Mouse (Mus musculus) lung, embryonic 16.5 days (tissue): ENCODE results near the gene Stxbp6. TPM values are rescaled to one million over a fixed set of nuclear protein-coding genes. Genes with fewer than 3 reads are reported as not detected.

Experiments used
- ATAC-seq: fragments of 200-750 bp; cut with Nextera tagmentation; 2 replicates; pipeline ENCODE4 v1.8.0; 2017; ENCODE audit warnings: low read depth, mild to moderate bottlenecking, moderate library complexity
- H3K27ac ChIP-seq: fragments of 300-500 bp; sonication (generic); 2 replicates; pipeline ENCODE4 v1.5.1; 2014; ENCODE audit warnings: mild to moderate bottlenecking, control low read depth, low read length
- H3K27me3 ChIP-seq: fragments of 300-500 bp; sonication (generic); 2 replicates; pipeline ENCODE4 v1.6.1; 2014; ENCODE audit warnings: low read depth, low read length, mixed read lengths; ENCODE audit not compliant: control insufficient read depth, insufficient read depth
- H3K36me3 ChIP-seq: fragments of 300-500 bp; sonication (generic); 2 replicates; pipeline ENCODE4 v1.6.1; 2014; ENCODE audit warnings: low read length; ENCODE audit not compliant: control insufficient read depth, insufficient read depth
- H3K4me1 ChIP-seq: fragments of 300-500 bp; sonication (generic); replicated peaks from 2 replicates; pipeline ENCODE4 v1.6.1; 2014; ENCODE audit warnings: low read length, mixed read lengths; ENCODE audit not compliant: control insufficient read depth, insufficient read depth
- H3K4me2 ChIP-seq: fragments of 300-500 bp; sonication (generic); 2 replicates; pipeline ENCODE4 v1.6.1; 2014; ENCODE audit warnings: low read depth, low read length, control low read depth
- H3K4me3 ChIP-seq: fragments of 300-500 bp; sonication (generic); 2 replicates; pipeline ENCODE4 v1.5.1; 2014; ENCODE audit warnings: mild to moderate bottlenecking, low read length, control low read depth
- H3K9ac ChIP-seq: fragments of 300-500 bp; sonication (generic); 2 replicates; pipeline ENCODE4 v1.6.1; 2014; ENCODE audit warnings: low read length, control low read depth
- H3K9me3 ChIP-seq: fragments of 300-500 bp; sonication (generic); 2 replicates; pipeline ENCODE4 v1.6.1; 2016; ENCODE audit warnings: low read length; ENCODE audit not compliant: control insufficient read depth
- WGBS: fragments of 180-500 bp; shearing (Covaris S2); extraction: QIAGEN DNeasy Blood & Tissue Kit; methylation state at CpG from one replicate; pipeline ENCODE4 v1.1.7; 2014; 5-methylcytosine and 5-hydroxymethylcytosine counted together
- polyA plus RNA-seq: library from polyadenylated mRNA; unstranded; fragments of >200 nt; fragmentation: Nextera tagmentation; extraction: Ambion mirVana; gene quantifications from 2 replicates; pipeline ENCODE4 v1.2.1, GENCODE M21; 2015

Gene Stxbp6
- polyA plus RNA-seq, 1 experiment from 2014 or later: 14.2 TPM

DNA sequence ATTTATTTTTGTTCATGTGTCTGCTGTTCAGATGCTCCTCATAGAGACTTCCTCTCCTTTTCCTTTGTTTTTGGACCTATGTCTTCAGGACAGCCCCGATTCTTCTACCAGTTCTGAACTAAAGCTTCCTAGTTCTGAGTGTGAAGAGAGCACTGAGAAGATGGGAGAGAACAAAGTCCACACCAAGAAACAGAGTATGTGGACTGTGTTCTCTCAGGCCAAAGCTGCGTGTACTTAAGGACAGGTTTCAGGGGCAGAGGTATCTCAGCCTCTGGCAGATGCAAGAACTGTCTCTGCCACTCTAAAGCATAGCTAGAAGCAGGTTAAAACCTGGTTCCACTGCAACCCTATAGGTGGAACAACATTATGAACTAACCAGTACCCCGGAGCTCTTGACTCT is 151.2 kb downstream of the Stxbp6 start:
- H3K4me3 ChIP-seq: no peak overlapping the region
- no peak for ATAC-seq
- no peak overlapping the region for H3K27ac ChIP-seq
- peaks cover 5% of the 10 kb centered on the region; the same call in 1 of the 2 replicates for H3K4me1 ChIP-seq
- H3K9ac ChIP-seq: no peak overlapping the region
- H3K27me3 ChIP-seq: no peaks in the 10 kb centered on the region
- no peak overlapping the region for H3K4me2 ChIP-seq
- H3K9me3 ChIP-seq: no peaks in the 10 kb centered on the region
- no peaks in the 10 kb centered on the region for H3K36me3 ChIP-seq
- WGBS: 91% methylated on average over 3 of the region's 3 CpGs

DNA sequence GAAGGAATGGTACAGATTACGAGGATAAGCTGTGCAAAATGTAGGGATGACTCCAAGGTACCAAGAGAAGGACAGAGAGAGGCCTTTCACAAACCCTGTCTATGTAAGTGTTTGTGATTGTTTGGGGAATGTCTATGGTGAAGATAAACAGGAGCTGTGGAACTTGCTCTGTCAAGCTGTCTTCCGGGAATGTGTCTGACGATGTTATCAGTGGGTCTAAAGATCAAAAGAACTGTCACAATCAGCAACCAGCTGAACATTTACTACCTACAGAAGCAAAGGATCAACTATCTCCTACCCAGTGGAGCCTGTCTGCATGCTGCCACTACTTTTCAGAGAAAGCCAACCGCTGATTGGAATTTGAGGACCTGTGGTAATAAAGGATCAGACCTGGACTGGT is 152.3 kb downstream of the Stxbp6 start:
- Histone ChIP-seq H3K27me3 (no peaks in the 10 kb centered on the region), H3K4me3 (no peak overlapping the region), H3K4me1 (peaks cover 5% of the 10 kb centered on the region; the same call in 1 of the 2 replicates), H3K9me3 (no peaks in the 10 kb centered on the region), H3K36me3 (no peaks in the 10 kb centered on the region), H3K4me2 (no peak overlapping the region), H3K27ac (no peak overlapping the region), H3K9ac (no peak overlapping the region)
- 0 out of 2 replicates have a peak, but pooled peaks have one; percentile 17 for ATAC-seq
- 25% methylated on average over 4 of the region's 4 CpGs for WGBS

DNA sequence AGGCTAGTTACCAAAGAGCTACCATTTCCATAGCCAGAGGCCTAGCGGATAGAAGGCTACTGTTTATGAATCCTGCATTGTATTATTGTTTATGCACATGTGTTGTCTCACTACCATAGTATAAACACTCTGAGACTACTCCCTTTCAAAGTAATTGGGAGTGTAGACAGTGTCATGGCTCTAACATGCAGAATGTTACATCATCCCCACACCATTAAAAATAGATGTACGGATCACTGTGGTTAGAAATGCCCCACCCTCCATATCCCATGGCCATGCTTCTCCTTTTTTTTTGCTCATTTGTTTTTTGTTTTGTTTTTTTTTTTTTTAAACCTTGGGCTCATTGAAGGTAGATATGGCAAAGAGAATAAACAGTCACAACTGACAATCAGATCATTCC is 154.9 kb downstream of the Stxbp6 start:
- WGBS: 63% methylated on average over 2 of the region's 2 CpGs
- Histone ChIP-seq H3K27ac (no peak overlapping the region), H3K36me3 (no peaks in the 10 kb centered on the region), H3K9me3 (no peaks in the 10 kb centered on the region), H3K4me1 (peaks cover 5% of the 10 kb centered on the region; the same call in 1 of the 2 replicates), H3K27me3 (no peaks in the 10 kb centered on the region), H3K4me3 (no peak overlapping the region), H3K4me2 (no peak overlapping the region), H3K9ac (no peak overlapping the region)
- peak; percentile 57; the same call in 1 of the 2 replicates for ATAC-seq

DNA sequence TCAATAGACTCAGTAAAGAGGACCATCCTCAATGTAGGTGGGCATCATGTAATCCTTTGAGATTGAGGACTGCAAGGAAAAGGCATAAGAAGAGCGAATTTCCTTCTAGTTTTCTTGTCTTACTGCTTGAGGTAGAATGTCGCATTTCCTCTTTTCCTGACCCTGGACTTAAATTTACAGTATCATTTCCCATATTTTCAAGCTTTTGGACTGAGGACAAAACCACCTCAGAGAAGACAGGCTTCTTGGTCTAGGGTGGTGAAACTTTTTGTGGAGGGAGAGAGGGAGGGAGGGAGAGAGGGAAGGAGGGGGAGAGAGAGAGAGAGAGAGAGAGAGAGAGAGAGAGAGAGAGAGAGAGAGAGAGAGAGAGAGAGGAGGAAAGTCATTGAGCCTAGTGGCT is 155.6 kb downstream of the Stxbp6 start:
- Histone ChIP-seq H3K4me3 (no peak overlapping the region), H3K36me3 (no peaks in the 10 kb centered on the region), H3K27me3 (no peaks in the 10 kb centered on the region), H3K9ac (no peak overlapping the region), H3K4me2 (no peak overlapping the region), H3K4me1 (peaks cover 5% of the 10 kb centered on the region; the same call in 1 of the 2 replicates), H3K27ac (no peak overlapping the region), H3K9me3 (no peaks in the 10 kb centered on the region)
- 85% methylated on average over 2 of the region's 2 CpGs for WGBS
- ATAC-seq: no peak

DNA sequence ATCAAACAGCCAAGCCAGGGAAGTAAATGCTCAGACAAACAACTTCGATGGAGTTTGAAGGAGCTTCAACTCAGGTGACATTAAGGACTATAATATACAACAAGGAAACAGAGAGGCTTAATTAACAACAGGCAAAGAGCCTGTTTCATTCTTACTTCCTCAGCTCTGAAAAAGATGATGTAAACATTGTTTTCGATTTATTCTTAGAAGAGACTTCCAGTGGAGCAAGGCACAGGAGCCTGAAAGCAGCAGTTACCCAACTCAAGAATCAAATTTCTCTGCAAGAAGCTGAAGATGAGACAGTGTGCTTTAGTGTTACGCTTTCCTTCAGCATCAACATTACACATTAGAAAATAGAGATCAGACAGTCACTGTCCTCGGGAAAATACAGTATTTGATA is 160.7 kb downstream of the Stxbp6 start:
- H3K4me3 ChIP-seq: no peak overlapping the region
- no peaks in the 10 kb centered on the region for H3K36me3 ChIP-seq
- H3K27me3 ChIP-seq: no peaks in the 10 kb centered on the region
- ATAC-seq: no peak
- 66% methylated on average over 4 of the region's 4 CpGs for WGBS
- H3K9ac ChIP-seq: no peak overlapping the region
- H3K27ac ChIP-seq: no peak overlapping the region
- H3K4me2 ChIP-seq: no peak overlapping the region
- no peaks in the 10 kb centered on the region for H3K9me3 ChIP-seq
- no peaks in the 10 kb centered on the region for H3K4me1 ChIP-seq

DNA sequence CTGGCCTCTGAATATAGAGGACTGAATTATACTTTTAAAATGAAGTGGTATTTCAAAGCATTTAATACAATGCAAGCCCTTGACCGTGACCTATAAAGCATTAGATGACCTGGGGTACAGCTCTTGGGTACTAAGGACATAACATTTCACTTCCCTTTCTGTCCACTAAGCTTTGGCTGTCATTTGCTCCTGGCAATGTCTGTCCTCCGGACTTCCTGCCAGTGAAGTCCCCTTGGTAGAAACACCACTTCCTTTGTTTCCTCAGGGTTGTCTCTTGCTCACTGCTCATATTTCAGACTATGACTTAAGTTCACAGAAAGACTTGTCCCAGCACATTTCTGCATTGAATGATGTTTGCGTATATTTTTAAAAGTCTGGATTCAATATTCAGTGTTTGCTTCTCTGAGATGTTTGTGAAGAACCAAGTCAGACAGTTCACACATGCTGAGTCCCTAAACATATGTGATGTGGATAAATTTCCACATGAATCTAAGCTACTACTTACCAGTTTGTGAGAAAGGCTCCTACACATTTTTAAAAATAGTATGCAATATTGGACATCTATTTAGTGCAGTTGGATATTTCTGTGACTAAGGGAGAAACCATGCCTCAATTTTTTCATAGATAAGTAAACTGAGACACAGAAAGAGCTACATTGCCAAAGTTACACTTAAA is 166.3 kb downstream of the Stxbp6 start:
- H3K9me3 ChIP-seq: no peaks in the 10 kb centered on the region
- no peaks in the 10 kb centered on the region for H3K27me3 ChIP-seq
- H3K4me3 ChIP-seq: no peak overlapping the region
- no peak overlapping the region for H3K9ac ChIP-seq
- H3K27ac ChIP-seq: no peak overlapping the region
- peaks cover 2% of the 10 kb centered on the region; the same call in 1 of the 2 replicates for H3K4me1 ChIP-seq
- H3K36me3 ChIP-seq: no peaks in the 10 kb centered on the region
- no peak for ATAC-seq
- 57% methylated on average over 3 of the region's 3 CpGs for WGBS
- H3K4me2 ChIP-seq: no peak overlapping the region

DNA sequence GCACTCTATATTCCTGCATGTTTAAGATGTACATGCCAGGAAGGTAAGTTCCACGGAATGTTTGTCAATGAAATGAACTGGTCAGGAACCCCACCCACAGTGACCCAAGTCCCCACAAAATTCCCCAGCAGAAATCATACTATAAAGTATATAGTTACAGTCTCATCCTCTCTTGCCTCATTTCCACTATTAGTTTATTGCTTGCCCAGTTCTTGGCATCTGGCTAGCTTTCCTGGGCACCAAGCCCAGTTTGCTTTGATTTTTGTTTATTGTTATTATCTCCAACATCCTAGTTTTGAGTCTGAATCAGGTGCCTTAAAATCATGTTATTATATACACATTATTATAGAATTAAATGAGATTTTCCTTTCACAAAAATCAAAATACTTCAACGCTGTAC is 168.5 kb downstream of the Stxbp6 start:
- Histone ChIP-seq H3K9ac (no peak overlapping the region), H3K4me1 (peaks cover 2% of the 10 kb centered on the region; the same call in 1 of the 2 replicates), H3K36me3 (no peaks in the 10 kb centered on the region), H3K27ac (peak overlapping the region; percentile 36; the same call in 1 of the 2 replicates), H3K4me3 (no peak overlapping the region), H3K27me3 (no peaks in the 10 kb centered on the region), H3K9me3 (no peaks in the 10 kb centered on the region), H3K4me2 (no peak overlapping the region)
- no peak for ATAC-seq
- 63% methylated on average over 2 of the region's 2 CpGs for WGBS

DNA sequence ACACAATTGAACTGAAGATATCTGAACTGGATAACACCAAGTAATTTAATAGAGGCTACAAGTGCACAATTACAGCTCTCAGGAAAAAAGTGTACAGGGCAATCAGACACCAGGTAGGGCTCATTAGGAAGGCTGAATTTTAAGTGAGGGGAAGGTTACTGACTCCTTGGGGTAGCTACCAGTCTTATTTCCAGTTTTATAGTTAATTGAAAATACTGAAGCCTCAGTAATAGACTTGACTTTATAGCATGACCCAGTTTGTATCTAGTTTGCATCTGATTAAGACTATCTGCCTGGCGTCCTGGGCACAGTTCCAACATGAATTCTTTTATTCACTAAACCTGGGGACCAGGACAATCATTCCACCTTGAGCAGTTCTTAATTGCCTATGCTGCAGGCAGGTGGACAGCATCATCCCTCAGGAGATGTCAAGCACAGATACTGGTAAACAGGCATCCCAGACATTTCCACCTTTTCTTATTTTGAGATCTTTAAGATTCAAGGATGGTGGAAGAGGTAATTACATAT is 171.2 kb downstream of the Stxbp6 start:
- no peak for ATAC-seq

DNA sequence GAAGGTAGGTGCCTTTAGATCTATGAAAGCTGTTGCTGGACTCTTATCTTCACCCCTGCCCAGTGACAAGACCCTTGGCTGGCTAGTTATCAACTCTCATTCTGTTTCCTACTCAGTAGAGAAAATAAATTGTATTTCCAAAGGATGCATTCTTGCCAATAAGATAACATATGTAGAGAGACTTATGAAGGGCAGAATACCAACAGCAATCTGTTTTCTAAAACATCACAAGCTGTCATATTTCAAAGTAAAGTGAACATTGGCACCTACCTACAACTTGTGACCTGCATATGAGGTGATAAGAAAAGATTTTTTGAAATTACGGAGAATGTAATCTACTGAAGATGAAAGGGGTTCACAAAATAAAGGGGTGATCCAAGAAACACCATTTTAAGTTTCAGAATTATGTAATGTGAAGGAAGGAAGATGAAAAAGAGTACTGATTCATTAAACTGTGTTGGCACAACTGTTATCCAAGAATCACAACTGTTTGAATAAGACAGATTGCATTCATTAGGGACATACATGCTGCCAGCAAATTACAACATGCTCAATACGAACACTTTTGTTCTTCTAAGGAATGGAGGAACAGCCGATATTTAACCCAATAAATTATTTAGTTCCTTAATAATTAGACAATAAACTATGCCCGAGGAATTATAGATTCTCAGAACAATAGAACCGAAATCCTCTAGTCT is 175.2 kb downstream of the Stxbp6 start:
- ATAC-seq: no peak

More for the DNA sequence above, 171.2 kb downstream of the Stxbp6 start:
- H3K9me3 ChIP-seq: no peaks in the 10 kb centered on the region
- no peaks in the 10 kb centered on the region for H3K36me3 ChIP-seq
- H3K27me3 ChIP-seq: no peaks in the 10 kb centered on the region
- H3K27ac ChIP-seq: no peak overlapping the region
- H3K4me1 ChIP-seq: peaks cover 2% of the 10 kb centered on the region; the same call in 1 of the 2 replicates
- WGBS: 50% methylated on average over 1 of the region's 1 CpGs
- no peak overlapping the region for H3K4me3 ChIP-seq
- H3K4me2 ChIP-seq: no peak overlapping the region
- no peak overlapping the region for H3K9ac ChIP-seq

More for the DNA sequence above, 175.2 kb downstream of the Stxbp6 start:
- Histone ChIP-seq H3K9ac (no peak overlapping the region), H3K4me2 (no peak overlapping the region), H3K27me3 (no peaks in the 10 kb centered on the region), H3K4me1 (no peaks in the 10 kb centered on the region), H3K9me3 (no peaks in the 10 kb centered on the region), H3K4me3 (no peak overlapping the region), H3K36me3 (no peaks in the 10 kb centered on the region), H3K27ac (no peak overlapping the region)
- WGBS: 83% methylated on average over 5 of the region's 5 CpGs
